Mouse (Mus musculus): ENCODE data around the gene Arvcf.

DNA sequence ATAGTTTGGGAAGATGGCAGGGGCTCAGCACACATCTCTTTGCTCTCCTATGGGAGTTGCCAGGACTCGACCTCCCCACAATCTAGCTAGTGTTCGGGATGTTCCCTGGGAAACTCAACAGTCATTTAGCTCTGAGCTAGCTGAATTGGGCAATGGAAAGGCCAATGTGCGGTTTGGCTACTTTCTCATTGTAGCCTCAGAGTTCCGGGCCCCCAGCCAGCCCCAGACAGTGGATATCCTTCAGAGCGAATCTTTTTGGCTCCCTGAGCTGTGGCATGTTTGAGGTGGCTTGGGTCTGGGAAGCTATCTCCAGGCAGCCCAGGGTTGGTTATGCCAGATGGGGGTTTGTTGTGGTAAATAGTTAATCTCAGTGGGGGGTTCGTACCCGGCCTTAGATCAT, 38.5 kb downstream of the Arvcf start:
- no peak for TF ChIP-seq POLR2A (IDR thresholded peaks at IDR 0.05; ENCODE audit: borderline replicate concordance, extremely low read depth, insufficient read depth, insufficient read length, poor library complexity, severe bottlenecking)
- TF ChIP-seq CTCF (IDR thresholded peaks at IDR 0.05; ENCODE audit: borderline replicate concordance, extremely low read depth, insufficient read depth, insufficient read length), result no peak
